Mouse (Mus musculus) heart, adult 9 months (tissue): ENCODE data around the gene Art1.
A peak's percentile ranks its signal among the peaks of the same experiment; 100 is the strongest.

Source experiments
- DNase-seq, 2 experiments: peaks; one replicate each; pipeline ENCODE4 v3.0.0; 2022; ENCODE audit warnings: low spot score in 2 of 2

Gene Art1

DNA sequence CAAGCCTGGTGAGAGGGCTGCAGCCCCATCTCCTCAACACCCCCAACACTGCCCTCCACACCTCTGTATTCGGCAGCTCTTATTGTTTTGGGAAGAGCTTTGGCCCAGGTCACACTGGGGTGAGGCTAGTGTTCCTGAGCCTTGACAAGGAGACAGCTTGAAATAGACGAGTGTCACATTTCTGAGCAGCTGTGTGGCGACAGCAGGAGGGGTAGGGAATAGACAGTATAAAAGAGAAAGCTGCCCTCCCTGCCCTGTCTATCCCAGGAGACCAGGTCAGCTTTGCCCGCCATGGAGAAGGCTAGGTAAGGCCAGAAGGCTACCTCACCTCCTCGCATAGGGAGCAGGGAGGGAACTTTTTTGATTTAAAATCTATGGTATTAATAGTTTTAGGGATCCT, at the start of gene Art1:
Gene Art1 (plus strand): TSS at position 257 of the 400 bp plus-strand sequence.
- peak; percentile 67 to 72 for DNase-seq

DNA sequence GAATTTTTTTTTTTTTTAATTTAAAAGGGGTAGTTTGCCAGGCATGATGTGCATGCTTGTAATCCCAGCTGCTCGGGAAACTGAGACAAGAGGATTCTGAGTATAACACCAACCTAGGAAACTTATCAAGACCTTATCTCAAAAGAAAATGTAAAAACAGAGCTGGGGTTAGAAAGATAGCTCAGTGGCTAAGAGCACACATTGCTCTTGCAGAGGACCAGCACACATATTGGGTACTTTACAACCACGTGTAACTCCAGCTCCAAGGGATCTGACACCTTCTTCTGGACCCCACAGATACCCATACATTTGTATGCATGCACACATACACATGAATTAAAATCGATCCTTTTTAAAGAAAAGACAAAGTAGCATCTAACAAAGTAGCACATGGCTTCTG, 40.2 kb upstream of the Art1 start:
- no peak for DNase-seq

DNA sequence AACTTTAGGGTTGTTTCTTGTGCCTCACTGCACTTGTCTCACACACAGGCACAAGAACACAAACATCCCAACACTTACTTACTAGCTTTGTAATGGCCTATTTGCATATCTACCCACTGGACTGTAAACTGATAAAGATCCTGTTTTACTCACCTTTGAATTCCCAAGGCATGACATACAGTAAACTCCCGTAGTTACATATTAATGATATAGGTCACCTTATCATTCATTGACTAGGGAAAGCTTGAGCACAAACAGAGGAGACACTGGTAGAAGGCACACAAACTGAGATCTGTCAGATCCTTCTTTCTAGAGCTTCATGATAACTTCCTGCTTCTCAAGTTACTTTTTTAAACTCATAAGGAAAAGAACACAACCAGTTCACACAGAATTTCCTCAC, 39.3 kb upstream of the Art1 start:
- DNase-seq: no peak

DNA sequence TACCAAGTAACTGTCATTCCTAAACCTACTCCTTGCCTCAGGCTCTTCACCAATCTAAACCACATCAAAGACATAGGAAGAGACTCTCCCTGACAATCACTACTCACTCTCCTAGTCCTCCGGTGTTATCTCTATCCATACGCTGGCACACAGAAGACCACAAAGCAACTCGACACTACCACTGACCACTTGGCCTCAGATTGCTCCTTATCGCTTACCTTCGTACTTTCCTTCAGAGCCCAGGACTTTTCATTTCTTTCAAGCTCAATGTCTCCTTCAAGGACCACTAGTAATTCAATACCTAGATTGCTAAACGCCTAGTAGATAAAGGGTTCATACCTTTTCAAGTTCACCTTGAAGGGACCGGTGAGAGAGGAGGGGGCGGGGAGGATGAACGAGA, 37.7 kb upstream of the Art1 start:
- DNase-seq: no peak

DNA sequence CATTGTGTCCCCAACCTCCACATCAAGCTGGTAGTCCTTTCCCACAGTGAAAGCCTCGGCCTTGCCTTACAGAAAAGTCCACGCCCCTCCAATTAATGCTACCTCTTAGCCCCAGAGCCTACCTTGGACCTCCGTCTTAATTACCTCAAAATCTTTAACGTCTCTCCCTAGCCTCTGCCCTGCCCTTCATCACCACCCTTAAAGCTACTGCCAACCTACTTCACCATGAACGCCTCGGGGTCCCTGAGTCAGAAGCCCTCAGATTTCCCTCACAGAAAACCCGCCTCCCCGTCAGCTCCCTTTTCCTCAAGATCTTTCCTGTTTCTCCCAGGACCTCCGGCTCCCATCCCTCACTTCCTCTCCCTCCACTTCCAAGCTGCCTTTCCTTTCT, 36.9 kb upstream of the Art1 start:
- no peak for DNase-seq

DNA sequence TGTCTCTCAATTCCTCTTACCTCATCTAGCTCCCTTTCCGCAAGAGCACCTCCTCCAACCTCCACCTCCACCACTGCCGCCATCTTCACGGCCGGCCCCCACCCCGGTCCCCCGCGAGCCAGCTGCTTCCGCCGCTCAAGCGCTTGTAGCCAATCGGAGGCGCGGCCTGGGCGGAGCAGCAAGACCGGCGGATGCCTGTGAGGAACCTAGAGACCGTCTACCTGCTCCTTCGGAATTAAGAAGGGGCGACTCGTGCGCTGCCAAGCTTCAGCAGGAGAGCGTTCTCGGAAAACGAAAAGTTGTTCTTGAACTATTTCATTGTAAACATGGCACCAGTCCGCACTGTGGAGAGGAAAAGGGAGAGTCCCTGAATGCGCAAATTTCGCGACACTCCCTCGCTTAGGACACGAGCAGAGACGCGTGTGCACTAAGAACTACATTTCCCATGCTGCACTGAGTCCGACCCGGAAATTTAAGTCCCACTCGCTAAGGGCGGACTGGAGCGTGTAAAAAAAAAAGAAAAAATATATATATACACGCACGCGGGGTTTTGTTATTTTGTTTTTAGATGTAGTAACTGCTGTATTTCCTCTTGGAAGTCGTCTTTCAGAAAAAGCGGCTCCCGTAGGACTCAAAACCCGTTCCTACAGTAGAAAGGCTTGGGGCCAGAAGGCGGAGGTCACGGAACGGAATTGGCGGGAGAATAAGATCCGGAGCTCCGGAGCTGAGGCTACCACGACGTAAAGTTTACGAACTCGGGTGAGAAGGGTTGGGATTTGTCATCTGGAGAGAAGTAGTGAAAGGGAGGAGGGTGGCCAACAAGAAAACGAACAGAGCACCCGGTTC, 36.3 kb upstream of the Art1 start, which contains the start of the genes Rnf121, Xndc1 and Xntrpc:
Gene Rnf121 (minus strand): TSS at position 424 of the 846 bp plus-strand sequence.
Gene Xndc1 (plus strand): TSS at position 466 of the 846 bp plus-strand sequence.
Gene Xntrpc (plus strand): TSS at position 668 of the 846 bp plus-strand sequence.
- DNase-seq: peak; percentile 94

DNA sequence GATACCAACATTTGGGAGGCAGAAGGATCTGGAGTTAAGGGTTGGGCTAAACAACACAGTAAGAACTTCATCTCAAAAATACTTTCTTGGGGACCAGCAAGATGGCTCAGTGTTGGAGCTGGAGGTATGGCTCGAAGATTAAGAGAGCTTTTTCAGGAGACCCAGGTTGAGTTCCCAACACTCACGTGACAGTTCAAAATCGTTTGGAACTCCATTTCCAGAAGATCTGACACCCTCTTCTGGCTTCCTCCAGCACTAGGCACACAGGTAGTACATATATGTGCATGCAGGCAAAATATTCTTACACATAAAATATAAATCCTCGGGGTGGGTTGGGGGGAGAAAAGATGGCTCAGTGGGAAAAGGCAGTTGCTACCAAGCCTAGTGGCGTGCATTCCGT, 35.2 kb upstream of the Art1 start:
- DNase-seq: no peak

DNA sequence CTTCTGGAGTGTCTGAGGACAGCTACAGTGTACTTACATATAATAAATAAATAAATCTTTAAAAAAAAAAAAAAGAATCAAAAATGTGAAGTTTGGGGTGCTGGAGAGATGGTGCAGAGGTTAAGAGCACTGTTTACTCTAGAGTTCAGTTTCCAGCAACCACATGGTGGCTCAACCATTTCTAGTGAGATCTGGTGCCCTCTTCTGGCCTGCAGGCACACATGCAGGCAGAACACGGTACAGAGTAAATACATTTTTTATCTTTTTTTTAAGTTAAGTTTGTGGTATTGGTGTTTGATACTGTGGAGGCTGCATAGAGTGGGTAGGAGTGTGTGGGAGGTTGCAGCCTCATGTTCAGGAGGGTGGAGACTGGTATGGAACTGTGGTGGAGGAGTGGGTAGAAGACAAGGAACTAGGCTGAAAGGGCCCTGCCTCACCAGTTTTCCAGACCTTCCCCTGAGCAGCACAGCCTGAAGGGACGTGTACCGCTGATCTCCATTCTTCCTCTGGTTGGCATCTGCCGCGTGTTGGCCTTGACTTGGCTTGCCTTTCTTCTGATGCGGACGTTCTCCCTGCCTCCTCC, 24.7 kb upstream of the Art1 start:
- DNase-seq: no peak

DNA sequence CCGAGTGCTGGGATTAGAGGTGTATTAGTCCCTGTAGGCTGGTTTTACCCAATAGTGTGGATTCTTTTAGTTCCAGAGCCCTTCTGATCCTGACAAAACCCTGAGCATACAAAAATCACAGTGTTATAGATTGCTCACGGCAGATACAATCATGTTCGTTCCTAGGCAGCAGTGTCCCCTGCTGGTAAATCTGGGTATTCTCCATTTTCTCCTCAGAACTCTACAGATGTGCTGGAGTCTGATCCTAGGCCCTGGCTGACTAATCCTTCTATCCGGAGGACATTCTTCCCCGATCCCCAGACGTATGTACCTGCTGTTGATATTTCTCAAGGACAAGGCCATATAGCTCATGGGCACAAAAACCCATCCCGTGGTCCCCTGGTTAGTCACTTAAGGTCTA, 23.0 kb upstream of the Art1 start:
- no peak for DNase-seq

DNA sequence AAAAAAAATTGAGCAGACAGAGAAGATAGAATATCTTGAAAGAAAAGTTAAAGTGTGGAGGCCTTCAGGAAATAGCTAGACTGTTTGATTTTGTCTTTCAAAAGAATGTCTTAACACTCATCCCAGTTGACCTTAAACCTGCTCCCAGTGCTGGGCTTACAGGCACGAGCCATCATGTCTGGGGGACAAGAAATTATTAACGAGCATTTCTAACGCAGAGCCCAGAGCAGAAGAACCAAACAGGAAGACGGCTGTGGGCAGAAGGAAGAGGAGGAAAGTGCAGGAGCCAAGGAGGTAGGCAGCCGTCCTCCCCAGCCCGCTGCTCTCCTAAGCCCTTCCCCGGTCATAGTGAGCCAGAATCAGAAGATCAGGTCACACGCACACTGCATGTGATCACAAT, 21.2 kb upstream of the Art1 start:
- DNase-seq: no peak

DNA sequence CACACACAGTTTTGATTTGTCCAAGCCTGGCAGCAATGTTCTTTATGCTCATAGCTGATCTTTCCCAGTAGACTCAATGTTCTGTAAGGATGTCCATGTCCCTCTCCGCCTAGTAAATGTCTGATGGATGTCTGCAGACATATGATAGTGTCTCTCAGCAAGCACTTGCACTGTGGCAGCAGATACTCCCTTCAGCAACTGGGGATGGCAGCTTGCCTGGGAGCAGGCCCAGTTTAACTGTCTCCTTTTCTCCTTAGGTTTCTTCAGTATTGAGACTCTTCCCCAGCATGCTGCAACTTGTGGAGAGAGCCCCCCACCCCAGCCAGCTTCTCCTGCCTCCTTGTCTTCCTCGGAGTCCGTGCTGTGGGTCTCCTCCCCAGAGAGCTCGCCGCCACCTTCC, 19.8 kb upstream of the Art1 start:
- DNase-seq: no peak

DNA sequence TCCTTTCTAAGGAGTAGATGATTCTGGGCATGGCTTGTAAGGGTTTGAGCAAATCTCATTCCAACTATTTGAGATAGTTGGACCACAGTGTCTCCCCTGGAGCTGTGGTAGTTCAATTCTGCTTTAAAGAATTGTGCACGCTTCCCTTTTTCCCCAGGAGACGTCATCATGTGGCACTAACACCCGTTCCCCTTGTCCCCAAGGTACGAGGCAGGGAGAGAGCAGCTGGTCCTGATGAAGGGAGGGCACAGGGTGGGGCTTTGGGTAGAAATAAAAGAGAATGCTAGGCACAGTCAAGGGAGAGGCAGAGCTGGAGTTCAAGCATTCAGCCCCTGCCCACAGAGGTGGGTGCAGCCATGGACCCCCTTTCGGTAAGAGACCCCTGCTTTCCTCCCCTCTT, 18.7 kb upstream of the Art1 start, which contains the start of gene Trpc2:
Gene Trpc2 (plus strand): TSS at position 301 of the 400 bp plus-strand sequence.
- DNase-seq: no peak

DNA sequence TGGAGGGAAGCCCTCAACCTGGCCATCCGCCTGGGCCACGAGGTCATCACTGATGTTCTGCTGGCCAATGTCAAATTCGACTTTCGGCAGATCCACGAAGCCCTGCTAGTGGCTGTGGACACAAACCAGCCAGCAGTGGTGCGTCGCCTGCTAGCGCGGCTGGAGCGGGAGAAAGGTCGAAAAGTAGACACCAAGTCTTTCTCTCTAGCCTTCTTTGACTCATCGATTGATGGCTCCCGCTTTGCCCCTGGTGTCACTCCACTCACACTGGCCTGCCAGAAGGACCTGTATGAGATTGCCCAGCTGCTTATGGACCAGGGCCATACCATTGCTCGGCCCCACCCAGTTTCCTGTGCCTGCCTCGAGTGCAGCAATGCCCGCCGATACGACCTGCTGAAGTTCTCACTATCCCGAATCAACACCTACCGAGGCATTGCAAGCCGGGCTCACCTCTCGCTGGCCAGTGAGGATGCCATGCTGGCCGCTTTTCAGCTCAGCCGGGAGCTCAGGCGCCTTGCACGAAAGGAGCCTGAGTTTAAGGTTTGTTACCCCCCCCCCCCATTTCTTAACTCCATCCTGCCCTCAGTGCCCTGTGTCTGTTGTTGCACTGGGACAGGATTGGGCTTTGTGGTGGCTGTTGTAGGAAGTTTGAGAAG, 17.4 kb upstream of the Art1 start:
- DNase-seq: no peak

DNA sequence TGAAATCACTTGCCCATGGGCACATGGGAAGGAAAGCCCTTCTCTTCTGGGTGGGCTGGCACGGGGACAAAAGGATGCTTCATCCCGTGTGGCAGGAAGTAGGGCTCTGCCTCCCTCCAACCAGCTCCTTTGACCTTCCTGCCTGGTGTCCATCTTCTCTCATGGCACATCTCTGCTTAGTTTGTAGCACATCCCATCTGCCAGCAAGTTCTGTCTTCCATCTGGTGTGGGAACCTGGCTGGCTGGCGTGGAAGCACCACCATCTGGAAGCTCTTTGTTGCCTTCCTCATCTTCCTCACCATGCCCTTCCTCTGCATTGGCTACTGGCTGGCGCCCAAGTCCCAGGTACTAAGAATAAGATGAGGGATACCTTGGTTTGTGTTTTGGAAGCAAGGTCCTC, 14.2 kb upstream of the Art1 start:
- DNase-seq: no peak

DNA sequence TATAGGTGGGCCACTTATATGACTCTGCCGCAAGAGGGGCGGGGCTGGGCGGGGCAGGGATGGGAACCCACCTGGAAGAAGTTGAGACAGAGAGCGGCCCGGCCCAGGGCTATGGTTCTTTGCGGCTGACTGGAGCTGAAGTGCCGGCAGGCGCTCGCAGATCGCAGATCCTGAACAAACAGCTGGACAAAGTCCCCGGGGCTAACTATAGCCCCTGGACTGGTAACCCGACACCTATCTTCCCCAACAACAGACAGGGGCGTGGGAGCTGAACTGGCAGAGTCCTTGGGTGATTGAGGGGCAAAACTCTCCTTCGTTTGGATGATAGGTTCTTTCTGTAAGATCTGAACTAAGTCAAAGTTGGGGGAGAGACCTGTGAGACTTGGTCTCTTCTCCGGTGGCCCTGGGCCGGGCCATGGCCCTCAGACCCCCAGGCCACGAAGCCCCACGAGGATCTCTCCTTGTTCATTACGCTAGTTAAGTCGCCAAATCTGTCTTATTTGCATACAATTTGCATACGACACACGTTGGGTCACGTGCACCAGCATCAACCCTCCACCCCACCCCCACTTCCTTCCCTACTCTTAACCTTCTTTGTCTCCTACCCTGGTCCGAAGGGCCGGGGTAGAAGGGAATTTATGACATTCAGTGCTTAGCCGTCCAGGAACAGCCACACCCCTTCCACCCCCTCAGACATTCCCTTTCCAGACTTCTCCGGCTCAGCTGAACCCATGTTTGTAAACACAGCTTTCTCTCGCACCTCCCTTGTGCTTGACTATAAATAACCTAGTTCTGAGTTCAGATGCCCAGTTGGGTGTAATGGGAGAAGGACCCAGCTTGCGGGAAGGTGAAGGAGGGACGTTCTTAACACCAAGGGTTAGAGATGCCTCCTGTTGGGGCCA, 1.5 kb upstream of the Art1 start:
- peak; percentile 48 to 50 for DNase-seq

DNA sequence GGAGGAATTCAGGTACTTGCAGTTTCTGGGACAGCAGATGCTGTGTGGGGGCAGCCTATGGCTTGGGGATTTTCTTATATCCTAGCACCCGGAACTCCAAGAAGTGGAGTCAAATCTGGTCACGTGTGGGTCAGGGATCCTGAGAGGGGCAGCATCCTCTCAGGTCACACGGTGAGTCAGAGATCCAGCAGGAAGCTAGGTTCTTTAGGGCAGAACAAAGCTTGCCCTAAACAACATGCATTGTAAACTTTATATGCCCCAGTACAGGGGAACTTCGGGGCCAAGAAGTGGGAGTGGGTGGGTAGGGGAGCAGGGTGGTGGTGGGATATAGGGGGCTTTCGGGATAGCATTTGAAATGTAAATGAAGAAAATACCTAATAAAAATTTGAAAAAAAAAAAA, 675 bp upstream of the Art1 start:
- DNase-seq: no peak

DNA sequence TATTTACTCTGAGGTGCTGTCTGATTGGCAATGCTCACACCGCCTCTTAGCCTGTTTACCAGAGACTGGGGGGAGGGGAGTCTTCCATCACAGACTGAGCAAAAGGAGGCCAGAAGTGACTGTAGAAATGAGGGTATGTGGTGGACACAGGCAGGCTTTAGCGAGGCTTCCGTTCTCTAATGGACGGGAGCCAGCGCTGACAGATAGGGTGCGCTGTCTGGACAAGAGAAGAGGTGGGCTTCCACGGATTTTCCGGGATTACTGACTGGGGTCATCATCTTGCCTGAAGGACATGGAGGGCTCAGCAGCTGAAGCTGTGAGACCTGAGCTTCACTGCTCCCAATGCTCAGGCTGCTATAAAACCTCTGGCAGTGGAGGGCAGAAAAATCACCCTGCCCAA, 698 bp downstream of the Art1 start:
- DNase-seq: no peak

DNA sequence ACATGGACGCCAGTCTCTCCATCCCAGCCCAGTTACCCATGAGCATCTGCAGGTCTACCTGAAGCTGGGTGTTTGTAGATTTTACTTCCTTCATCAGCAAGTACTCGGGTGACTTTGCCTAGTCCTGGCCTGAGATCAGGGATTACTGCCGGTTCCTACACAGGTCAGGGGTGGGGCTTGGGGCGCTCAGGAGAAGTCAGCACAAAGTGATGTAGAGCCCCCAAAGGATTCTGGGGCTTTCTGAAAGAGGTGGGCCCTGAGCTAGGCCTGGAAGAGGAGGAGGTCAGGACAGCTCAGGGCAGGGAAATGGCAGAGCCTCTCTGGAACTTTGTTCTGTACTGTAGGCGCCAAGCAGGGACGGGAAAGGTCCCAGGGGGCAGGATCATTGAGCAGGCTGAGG, 1.2 kb downstream of the Art1 start:
- no peak for DNase-seq

DNA sequence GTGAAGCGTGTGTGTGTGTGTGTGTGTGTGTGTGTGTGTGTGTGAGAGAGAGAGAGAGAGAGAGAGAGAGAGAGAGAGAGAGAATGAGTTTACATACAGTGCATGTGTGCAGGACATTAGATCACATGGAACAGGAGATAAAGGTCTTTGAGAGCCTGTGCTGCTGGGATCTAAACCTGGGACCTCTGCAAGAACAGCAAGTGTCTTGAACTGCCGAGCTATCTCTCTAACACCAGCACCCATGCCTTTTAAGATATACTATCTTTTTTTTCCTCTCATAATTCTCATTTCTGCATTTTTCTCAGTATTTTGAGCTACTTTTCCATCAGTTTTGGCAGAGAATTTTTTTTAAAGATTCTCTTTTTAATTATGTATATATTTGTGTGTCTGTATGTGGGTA, 2.0 kb downstream of the Art1 start:
- DNase-seq: no peak

DNA sequence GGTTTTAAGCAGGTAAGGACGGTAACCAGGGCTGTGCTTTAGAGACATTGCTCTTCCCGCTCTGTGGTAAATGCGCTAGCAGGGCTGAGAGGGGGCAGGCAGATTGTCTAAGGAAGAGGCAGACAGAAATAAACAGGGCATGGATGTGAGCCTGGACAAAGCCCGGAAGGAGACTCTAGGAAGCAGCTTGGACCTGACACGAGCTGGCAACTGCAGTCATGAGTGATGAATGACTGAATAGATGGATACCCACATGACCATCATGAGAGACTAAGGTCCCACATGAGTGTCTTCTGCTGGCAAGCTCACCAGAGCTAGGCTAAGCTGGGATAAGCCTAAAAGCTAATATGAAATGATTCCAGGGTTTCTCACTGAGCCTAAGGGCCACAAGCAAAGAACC, 2.6 kb downstream of the Art1 start:
- DNase-seq: no peak

DNA sequence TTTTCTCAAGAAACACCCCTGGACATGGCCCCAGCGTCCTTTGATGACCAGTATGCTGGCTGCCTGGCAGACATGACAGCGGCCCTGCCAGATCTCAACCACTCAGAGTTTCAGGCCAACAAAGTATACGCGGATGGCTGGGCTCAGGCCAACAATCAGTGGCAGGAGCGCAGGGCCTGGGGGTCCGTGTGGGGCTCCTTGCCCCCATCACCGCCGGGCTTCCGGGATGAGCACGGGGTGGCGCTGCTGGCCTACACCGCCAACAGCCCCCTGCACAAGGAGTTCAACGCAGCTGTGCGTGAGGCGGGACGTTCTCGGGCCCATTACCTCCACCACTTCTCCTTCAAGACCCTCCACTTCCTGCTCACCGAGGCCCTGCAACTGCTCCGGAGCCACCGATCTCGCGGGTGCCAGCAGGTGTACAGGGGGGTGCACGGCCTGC, 5.2 kb downstream of the Art1 start:
- DNase-seq: no peak

DNA sequence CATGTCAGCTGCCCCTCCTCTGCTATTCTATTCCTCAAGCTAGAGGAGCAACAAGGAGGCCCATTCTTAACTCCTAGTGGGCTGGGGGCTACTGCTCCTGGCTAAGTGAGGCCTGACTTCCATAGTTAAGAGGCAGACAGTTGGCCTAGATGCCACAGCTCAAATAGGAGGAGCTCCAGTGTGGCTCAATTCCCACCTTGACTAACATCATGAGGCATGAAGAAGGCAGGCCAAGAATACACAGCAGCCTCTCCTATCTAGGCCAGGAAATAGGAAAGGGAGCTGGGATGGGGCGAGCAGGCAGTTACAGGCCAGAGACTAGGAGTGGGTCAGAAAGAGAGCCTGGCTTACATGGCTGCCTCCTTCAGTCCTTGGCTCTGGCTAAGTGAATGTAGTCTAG, 6.7 kb downstream of the Art1 start:
- no peak for DNase-seq
